Mouse (Mus musculus): Measurements from ENCODE around the gene Matn4. TPM values are rescaled to one million over a fixed set of nuclear protein-coding genes. Genes with fewer than 3 reads are reported as not detected.
A peak's percentile ranks its signal among the peaks of the same experiment; 100 is the strongest.

The Matn4 gene
- polyA plus RNA-seq, 1 experiment from 2014 or later: 2.0 TPM

GRCm38 (mm10) chr2:164381726-164382125 is 23.2 kb downstream of the Matn4 start:
- H3K9me3 ChIP-seq (ENCODE audit: control insufficient read depth, low read length): no peaks in the 10 kb centered on the region
- peak; percentile 42 for TF ChIP-seq CTCF (IDR thresholded peaks at IDR 0.05; ENCODE audit: low read depth)
- no peak for TF ChIP-seq EP300 (optimal IDR thresholded peaks at IDR 0.05)
- H3K9ac ChIP-seq (ENCODE audit: low read length): no peak overlapping the region
- H3K27ac ChIP-seq (replicated peaks): no peak overlapping the region
- H3K36me3 ChIP-seq (ENCODE audit: control insufficient read depth, insufficient read depth, low read length): no peaks in the 10 kb centered on the region
- H3K4me1 ChIP-seq (replicated peaks; ENCODE audit: control insufficient read depth, insufficient read depth): no peaks in the 10 kb centered on the region
- no peak overlapping the region for H3K4me3 ChIP-seq (ENCODE audit: low read depth, low read length)
- no peak overlapping the region for H3K4me2 ChIP-seq (replicated peaks; ENCODE audit: low read depth)
- ATAC-seq (ENCODE audit: low FRiP score, low TSS enrichment) (no peak), DNase-seq (ENCODE audit: low spot score) (no peak)
- WGBS: 80% methylated on average over 8 of the region's 8 CpGs
- H3K27me3 ChIP-seq (ENCODE audit: control insufficient read depth, insufficient read depth, low read length): no peaks in the 10 kb centered on the region

DNA sequence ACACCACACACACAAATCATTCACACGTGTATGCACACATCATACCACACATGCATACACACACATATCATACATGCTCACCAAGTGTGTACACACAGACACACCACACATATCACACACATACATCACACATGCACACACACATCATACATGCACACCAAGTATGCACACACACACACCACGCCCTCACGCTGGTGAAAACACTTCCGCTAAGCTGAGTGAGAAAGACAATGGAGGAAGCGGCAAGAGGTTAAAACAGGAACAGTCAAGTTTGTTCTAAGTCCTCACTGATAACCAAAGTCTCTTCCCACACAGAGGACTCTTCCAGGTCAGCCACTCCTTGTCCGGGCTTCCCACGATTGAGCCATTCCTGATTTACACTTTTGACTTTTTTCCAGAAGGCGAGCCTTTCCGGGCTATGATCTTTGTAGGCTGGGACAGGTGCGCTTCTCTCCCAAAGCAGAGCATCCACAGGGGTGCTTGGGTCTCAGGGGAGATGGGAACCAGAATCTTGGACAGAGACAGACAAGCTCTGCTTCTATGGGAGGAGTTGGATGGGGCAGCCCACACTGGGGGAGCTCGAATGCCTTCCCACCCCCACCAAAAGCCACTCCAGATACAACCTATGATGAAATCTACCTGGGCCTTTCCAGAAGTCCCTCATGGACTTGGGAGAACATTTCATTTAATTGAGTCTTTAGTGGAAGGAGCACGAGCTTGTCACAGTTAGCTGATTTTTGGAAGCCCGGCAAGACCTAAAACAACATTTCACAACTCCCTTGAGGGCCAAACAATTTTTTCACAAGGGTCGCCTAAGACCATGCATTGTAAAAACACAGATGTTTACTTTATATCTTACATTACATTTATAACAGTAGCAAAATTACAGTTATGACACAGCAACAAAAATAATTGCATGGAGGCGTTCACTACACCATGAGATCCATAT is 27.2 kb downstream of the Matn4 start:
- DNase-seq (ENCODE audit: low spot score) (no peak), ATAC-seq (ENCODE audit: low FRiP score, low TSS enrichment) (no peak)
- H3K36me3 ChIP-seq (ENCODE audit: control insufficient read depth, insufficient read depth, low read length): no peaks in the 10 kb centered on the region
- H3K27ac ChIP-seq (replicated peaks): no peak overlapping the region
- H3K9ac ChIP-seq (ENCODE audit: low read length): no peak overlapping the region
- H3K4me3 ChIP-seq (ENCODE audit: low read depth, low read length): no peak overlapping the region
- H3K9me3 ChIP-seq (ENCODE audit: control insufficient read depth, low read length): no peaks in the 10 kb centered on the region
- H3K4me1 ChIP-seq (replicated peaks; ENCODE audit: control insufficient read depth, insufficient read depth): no peaks in the 10 kb centered on the region
- H3K4me2 ChIP-seq (replicated peaks; ENCODE audit: low read depth): no peak overlapping the region
- WGBS: 80% methylated on average over 15 of the region's 15 CpGs
- TF ChIP-seq EP300 (optimal IDR thresholded peaks at IDR 0.05) (no peak), CTCF (IDR thresholded peaks at IDR 0.05; ENCODE audit: low read depth) (no peak)
- H3K27me3 ChIP-seq (ENCODE audit: control insufficient read depth, insufficient read depth, low read length): no peaks in the 10 kb centered on the region

DNA sequence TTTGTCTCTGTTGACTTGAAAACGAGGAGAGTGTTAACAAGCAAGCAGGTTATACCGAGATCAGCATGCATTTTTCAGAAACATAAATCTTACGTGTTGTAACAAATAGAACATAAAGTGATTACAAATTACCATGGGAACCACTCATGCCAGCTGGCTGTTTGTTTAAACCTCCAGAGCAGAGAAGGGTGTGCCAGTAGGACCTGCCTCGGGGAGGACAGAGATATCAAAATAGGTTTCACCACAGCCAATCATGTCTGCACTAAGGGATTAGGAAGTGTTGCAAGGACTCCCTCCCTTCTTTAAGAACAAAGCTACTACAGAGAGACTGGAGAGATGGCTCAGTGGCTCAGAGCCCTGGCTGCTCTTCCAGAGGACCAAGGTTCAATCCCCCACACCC is 31.8 kb downstream of the Matn4 start:
- no peak for DNase-seq (ENCODE audit: low spot score)
- H3K27me3 ChIP-seq (ENCODE audit: control insufficient read depth, insufficient read depth, low read length): no peaks in the 10 kb centered on the region
- H3K27ac ChIP-seq (replicated peaks): no peak overlapping the region
- H3K4me3 ChIP-seq (ENCODE audit: low read depth, low read length): no peak overlapping the region
- no peak overlapping the region for H3K4me2 ChIP-seq (replicated peaks; ENCODE audit: low read depth)
- TF ChIP-seq EP300 (optimal IDR thresholded peaks at IDR 0.05) (no peak), CTCF (IDR thresholded peaks at IDR 0.05; ENCODE audit: low read depth) (no peak)
- no peak overlapping the region for H3K9ac ChIP-seq (ENCODE audit: low read length)
- H3K9me3 ChIP-seq (ENCODE audit: control insufficient read depth, low read length): no peaks in the 10 kb centered on the region
- H3K4me1 ChIP-seq (replicated peaks; ENCODE audit: control insufficient read depth, insufficient read depth): no peaks in the 10 kb centered on the region
- no peaks in the 10 kb centered on the region for H3K36me3 ChIP-seq (ENCODE audit: control insufficient read depth, insufficient read depth, low read length)
- peak; percentile 65; the same call in 1 of the 2 replicates for ATAC-seq (ENCODE audit: low FRiP score, low TSS enrichment)
- WGBS: 17% methylated on average over 4 of the region's 4 CpGs

GRCm38 (mm10) chr2:164372408-164373053 is 32.4 kb downstream of the Matn4 start:
- DNase-seq (ENCODE audit: low spot score) (no peak), ATAC-seq (ENCODE audit: low FRiP score, low TSS enrichment) (no peak)
- no peaks in the 10 kb centered on the region for H3K27me3 ChIP-seq (ENCODE audit: control insufficient read depth, insufficient read depth, low read length)
- no peaks in the 10 kb centered on the region for H3K36me3 ChIP-seq (ENCODE audit: control insufficient read depth, insufficient read depth, low read length)
- H3K4me1 ChIP-seq (replicated peaks; ENCODE audit: control insufficient read depth, insufficient read depth): no peaks in the 10 kb centered on the region
- no peaks in the 10 kb centered on the region for H3K9me3 ChIP-seq (ENCODE audit: control insufficient read depth, low read length)
- no peak overlapping the region for H3K4me2 ChIP-seq (replicated peaks; ENCODE audit: low read depth)
- no peak overlapping the region for H3K4me3 ChIP-seq (ENCODE audit: low read depth, low read length)
- 11% methylated on average over 3 of the region's 3 CpGs for WGBS
- no peak overlapping the region for H3K27ac ChIP-seq (replicated peaks)
- no peak for TF ChIP-seq EP300 (optimal IDR thresholded peaks at IDR 0.05)
- no peak for TF ChIP-seq CTCF (IDR thresholded peaks at IDR 0.05; ENCODE audit: low read depth)
- no peak overlapping the region for H3K9ac ChIP-seq (ENCODE audit: low read length)

DNA sequence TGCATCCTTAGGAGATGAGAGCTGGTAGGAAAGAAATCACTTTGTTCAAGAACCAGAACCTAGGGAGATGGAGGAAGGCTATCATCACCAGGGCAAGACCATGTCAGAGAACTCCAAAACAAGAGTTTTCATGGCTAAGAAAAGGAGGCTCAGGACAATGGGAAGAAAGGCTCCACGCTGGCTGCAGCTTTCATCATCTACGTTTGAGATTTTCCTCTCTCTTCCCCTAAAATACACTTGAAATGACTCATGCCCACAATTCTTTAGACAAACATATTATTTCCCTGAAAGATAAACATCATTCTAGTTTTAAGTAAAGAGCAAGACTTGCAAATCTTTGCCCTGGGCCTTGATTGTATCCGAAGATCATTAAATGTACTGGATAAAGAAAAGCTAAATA is 33.6 kb downstream of the Matn4 start:
- Histone ChIP-seq H3K9me3 (ENCODE audit: control insufficient read depth, low read length) (no peaks in the 10 kb centered on the region), H3K9ac (ENCODE audit: low read length) (no peak overlapping the region), H3K36me3 (ENCODE audit: control insufficient read depth, insufficient read depth, low read length) (no peaks in the 10 kb centered on the region), H3K27me3 (ENCODE audit: control insufficient read depth, insufficient read depth, low read length) (no peaks in the 10 kb centered on the region), H3K4me3 (ENCODE audit: low read depth, low read length) (no peak overlapping the region), H3K4me2 (replicated peaks; ENCODE audit: low read depth) (no peak overlapping the region), H3K4me1 (replicated peaks; ENCODE audit: control insufficient read depth, insufficient read depth) (no peaks in the 10 kb centered on the region), H3K27ac (replicated peaks) (no peak overlapping the region)
- 43% methylated on average over 3 of the region's 3 CpGs for WGBS
- DNase-seq (ENCODE audit: low spot score) (no peak), ATAC-seq (ENCODE audit: low FRiP score, low TSS enrichment) (no peak)
- TF ChIP-seq CTCF (IDR thresholded peaks at IDR 0.05; ENCODE audit: low read depth): no peak
- no peak for TF ChIP-seq EP300 (optimal IDR thresholded peaks at IDR 0.05)

Measured in stomach, postnatal 0 days (tissue).